Mouse (Mus musculus) C2C12 (cell line): ENCODE measurements around the gene Cnn3.

ENCODE experiments used
- CTCF ChIP-seq: IDR thresholded peaks from one replicate; pipeline ENCODE4 v1.5.1; 2011; ENCODE audit not compliant: control insufficient read depth, insufficient read depth, insufficient read length
- FOSL1 ChIP-seq: IDR thresholded peaks from one replicate; pipeline ENCODE4 v1.8.0; 2011; ENCODE audit warnings: mild to moderate bottlenecking, low read length; ENCODE audit not compliant: poor library complexity, insufficient read depth, severe bottlenecking
- MAX ChIP-seq: IDR thresholded peaks from one replicate; pipeline ENCODE4 v1.6.1; 2011; ENCODE audit warnings: mild to moderate bottlenecking, control low read depth
- MYOD1 ChIP-seq: IDR thresholded peaks from one replicate; pipeline ENCODE4 v1.6.1; 2011; ENCODE audit warnings: low read depth; ENCODE audit not compliant: control insufficient read depth, insufficient read length
- MYOG ChIP-seq: IDR thresholded peaks from one replicate; pipeline ENCODE4 v1.6.1; 2011; ENCODE audit not compliant: control insufficient read depth, insufficient read length; ENCODE audit errors: extremely low read depth
- USF1 ChIP-seq: IDR thresholded peaks from one replicate; pipeline ENCODE4 v1.6.1; 2011; ENCODE audit warnings: low read depth, mild to moderate bottlenecking, control low read depth, moderate library complexity

GRCm38 (mm10) chr3:121418251-121418601 lies 8.1 kb upstream of the Cnn3 start:
- TF ChIP-seq MYOD1 (no peak), CTCF (no peak), MAX (no peak), MYOG (no peak), USF1 (no peak), FOSL1 (no peak)
